Mouse (Mus musculus) gastrocnemius, postnatal 14 days (tissue): ENCODE measurements around the gene Prpsap1. TPM values are rescaled to one million over a fixed set of nuclear protein-coding genes. Genes with fewer than 3 reads are reported as not detected.
"Not testable (repeated sequence)": the region's sequence is repeated elsewhere in the genome, so short reads cannot be mapped to it uniquely, and the experiment has no call there.

Source experiments
- DNase-seq: peaks from one replicate; pipeline ENCODE4 v3.0.0; 2021; ENCODE audit warnings: mixed read lengths
- intact Hi-C: fragments of 180-260 bp; cut with DNase I; formaldehyde crosslinking; loops from one replicate; pipeline ENCODE4 v1.15.1; 2025; ENCODE audit warnings: low total_unique reads
- total RNA-seq, 2 experiments: library from RNA; stranded (reverse); gene quantifications; 2 replicates each; pipeline ENCODE4 v1.2.3; 2021

Gene Prpsap1
- total RNA-seq, 2 experiments from 2014 or later: 22.4 to 24.6 TPM

DNA sequence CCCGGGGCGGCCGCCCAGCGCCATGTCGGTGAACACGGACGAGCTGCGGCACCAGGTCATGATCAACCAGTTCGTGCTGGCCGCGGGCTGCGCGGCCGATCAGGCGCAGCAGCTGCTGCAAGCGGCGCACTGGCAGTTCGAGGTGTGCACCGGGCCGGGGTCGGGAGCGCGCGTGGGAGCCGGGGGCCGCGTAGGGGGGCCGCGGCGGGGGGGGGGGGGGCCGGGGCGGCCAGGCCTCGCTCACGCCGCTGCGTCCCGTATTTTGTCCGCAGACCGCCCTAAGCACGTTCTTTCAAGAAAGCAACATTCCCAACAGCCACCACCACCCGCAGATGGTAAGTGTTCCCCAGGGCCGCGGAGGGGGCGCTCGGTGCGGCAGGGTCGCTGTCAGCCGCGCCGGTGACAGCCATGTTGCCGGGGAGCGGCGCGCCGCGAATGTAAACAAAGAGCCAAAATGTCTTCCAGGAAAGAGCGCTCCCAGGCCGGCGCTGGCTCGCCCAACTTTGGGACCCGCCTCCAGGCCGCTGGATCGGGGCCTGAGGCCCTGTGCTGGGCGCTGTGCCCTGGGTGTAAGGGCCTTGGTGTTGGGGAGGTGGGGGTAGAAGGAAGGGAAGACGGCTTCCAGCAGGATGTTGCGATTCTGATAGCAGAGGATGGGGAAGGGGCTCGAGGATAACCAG is 59.6 kb downstream of the Prpsap1 start:
- peak; percentile 83 for DNase-seq
- intact Hi-C loops: no loop called here

DNA sequence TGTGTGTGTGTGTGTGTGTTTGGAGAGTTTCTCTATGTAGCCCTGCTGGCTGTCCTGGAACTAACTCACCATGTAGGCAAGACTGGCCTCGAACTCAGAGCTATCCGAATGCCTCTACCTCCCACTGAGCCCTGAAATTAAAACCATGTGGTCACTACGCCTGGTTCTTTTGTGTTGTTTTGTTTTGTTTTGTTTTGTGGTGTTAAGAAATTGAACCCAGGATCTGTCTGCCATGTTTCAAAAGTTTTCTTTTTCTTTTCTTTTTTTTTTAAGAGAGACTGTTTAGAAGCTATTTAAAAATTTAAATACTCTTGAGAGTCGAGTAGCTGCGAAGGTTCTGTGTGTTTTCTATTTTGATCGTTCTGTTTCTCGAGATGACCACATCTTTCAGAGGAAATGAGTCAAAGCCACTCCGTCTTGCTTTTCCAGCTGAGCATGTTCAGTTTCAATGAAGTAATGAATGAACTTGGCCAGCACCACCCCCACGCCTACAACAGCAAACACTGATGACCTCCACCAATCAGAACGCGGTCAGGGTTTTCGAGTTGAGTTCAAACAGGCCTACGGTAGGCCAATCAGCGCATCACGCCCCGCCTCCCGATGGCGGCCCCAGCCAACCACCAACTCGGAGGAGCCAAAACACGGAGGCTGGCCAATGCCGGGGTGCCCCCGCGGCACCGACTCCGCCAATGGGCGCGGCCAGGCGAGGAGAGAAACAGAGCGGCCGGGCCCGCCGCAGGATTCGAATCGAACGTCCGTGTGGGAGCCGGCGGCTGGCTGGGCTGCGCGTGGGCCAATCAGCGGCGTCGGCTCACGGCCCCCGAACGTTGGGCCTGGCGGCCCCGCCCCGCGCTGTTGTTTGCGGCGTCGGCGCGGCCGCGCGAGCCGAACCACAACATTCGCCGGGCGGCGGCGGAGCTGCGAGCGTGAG is 60.4 kb downstream of the Prpsap1 start, which contains the start of gene Ubald2:
Gene Ubald2, plus strand, starts transcription at position 739 of the 931 bp plus-strand sequence.
- DNase-seq: peak; percentile 100
- intact Hi-C loops: no loop called here

DNA sequence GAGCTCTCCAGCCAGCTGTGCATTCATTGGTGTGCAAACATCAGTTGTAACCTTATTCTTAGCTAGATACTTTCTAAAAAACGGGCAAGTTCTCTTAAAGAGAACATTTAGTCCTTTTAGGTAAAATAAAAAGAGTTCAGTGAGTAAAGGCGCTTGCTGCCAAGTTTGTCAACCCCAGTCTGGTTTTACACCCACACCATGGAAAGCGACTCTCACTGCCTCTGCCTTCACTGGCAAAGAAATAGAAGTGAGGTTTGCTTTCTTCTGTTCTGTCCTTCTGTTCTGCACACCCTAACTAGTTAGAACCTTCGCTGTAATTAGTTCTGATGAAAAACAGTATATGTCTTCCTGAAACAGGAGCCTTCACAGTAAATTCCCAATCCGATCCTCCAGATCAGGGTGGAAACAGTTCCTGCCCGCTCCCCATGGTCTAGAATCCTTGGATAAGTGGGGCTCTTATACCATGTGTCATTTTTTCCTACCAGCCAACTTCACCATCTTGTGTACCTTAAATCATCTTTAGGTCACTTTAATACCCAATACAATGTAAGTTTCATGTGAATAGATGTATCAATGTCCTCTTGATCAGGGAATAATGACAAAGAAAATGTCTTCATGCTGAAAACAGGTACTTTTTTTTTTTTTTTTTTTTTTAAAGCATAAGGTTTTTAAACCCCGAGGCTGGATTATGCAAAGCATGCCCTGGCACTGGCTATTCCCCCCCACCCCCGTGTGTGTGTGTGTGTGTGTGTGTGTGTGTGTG is 61.2 kb downstream of the Prpsap1 start:
- intact Hi-C loops: no loop called here
- DNase-seq: no peak

DNA sequence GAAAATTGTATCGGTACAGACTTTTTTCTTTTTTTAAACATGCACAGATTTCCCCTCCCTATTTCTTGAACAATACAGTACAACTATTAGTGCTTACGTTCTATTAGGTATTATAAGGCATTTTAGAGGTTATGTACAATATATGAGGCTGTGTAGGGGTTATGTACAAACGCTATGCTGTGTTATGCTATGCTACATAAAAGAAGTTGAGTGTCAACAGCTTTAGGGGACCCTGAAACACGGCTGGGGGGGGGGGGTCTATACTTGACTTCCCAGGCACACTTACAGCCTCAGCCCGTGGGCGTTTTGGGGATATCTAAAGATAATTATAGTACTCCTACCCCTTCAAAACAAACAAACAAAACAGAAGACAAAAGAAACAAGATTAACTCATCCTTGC is 61.9 kb downstream of the Prpsap1 start:
- no peak for DNase-seq
- intact Hi-C loops: no loop called here

DNA sequence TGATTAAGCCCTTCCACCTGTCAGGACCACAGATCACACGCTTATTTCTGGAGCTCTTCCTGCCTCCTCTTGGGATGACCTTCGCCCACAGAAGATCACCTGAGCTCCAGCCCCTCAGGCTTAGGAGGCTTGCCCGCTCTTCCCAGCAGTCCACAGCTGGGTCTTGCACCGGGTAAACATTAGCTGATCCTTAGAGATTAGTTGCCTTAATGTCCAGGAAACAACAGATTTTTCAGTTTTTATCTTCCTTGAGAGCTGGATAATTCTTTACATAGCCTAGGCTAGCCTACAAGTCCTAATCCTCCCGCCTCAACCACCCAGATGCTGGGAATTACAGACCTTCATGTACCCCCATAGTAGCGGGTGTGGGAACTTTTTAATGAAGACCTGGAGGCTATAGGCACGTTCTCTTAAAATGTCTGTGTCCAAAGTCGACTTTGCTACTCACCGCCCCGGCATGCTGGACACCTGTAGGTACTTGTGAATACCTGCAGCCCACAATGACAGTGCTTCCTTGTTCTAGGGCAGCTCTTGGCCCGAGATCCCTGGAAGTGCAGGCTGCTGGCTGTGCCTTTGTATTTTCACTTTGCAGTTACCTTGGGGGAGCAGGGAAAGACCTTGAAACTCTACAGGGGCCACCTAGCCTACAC is 62.4 kb downstream of the Prpsap1 start:
- DNase-seq: no peak
- intact Hi-C loops: no loop called here

DNA sequence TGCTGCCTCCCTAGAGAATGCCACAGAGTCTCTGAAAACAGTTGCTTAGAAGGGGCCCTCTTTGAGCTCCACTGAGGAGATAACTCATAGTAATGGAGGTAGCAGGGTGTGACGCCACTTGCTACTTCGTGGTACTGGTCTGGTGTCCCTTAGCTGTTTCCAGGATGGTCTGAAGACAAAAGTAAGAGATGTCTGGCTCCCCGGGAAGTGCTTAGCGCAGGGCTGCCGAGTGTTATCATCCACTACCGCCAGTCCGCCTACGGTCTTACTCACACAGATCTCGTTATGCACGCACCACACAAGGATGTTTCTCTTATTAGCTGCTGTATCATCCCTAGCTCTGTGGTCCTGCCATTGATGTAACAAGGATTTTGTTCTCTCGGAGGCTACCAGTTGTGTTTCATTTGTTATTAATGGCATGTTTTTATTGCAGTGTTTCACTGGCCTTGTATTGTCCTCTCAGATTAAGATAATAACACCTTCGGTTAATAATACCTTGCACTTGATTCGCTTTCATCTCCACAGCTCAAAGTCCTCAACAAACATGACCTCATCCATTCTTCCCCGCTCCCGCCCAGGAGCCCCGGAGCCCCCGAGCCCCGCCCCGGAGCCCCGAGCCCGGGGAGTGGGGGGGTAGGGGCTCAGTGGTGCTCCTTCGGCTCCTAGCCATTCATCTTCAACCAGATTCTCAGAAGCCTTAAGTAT is 63.1 kb downstream of the Prpsap1 start:
- intact Hi-C loops: no loop called here
- DNase-seq: no peak

DNA sequence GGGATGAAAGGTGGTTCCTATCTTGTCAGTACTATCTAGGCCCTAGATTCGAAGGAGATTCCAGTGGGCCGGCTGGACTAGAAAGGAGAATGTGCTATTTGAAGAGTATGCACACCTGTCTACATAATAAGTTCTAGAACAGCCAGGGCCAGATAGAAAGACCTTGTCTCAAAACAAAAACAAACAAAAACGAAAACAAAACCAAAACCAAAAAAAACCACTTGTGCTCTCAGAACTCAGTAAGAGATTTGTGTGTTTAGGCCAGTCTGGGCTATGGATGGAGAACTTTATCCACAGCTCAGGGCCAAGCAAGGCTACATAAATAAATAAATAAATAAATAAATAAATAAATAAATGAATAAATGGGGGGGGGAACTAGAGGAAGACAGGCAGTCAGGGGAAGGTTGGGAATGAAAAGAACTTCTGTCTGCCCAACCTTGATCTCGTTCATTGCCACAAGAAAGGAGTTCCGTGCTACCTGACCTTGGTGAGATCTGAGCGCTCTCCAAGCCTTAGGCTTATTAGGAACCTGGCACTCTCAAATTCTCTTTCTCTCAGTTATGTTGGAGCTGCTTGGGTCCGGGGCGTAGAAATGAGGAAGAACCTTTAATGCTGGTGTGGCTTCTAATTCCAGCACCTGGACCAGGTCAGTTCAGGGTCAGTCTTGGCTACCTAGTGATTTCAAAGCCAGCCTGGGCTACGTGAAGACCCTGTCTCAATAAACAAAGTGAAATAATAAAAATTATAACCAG is 64.0 kb downstream of the Prpsap1 start:
- intact Hi-C loops: no loop called here

DNA sequence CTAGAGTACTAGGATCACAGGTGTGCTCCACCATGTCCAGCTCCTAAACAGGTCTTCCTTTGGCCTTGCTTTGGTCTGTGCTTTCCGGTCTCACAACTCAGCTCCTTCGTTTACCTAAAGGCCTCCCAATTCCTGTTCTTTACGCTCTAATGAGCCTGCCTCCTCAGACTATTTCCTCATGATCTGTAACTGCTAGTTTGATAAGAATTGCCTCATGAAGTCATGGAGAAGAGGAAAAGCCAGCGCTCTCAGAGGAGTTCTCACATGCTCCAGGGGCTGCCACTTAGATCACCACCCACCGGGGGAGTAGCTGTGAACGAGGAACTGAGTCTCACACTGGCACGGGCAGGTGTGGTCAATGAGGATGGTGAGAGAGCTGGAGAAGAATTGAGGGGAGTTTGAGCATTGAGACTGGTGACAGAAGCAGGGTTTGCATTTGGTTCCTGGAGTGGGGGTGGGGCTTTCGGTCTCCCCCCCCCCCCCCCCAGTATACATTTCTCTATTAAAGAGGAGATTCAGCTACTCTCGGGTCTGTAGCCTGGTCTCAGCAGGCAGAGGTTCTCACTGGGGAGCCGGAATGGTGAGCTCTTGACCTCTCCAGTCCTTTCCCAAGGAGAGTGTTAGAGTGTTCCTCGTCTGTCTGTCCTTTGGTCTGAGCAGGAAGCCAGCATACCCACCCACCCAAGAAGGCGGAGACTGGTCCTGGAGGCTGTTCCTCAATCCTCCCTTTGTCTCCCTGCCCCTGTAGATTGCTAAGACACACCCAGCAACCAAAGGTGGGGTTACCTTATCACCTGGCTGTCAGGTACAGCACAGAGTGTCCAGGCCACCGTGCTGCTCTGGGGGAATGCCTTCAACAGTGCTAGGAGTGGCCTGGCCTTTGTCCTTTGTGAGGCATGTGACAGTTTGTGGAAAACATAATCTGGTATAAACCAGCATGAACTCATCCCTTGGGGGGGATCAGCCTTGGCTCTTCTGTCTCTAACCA is 64.8 kb downstream of the Prpsap1 start:
- intact Hi-C loops: no loop called here
- DNase-seq: no peak

More for the DNA sequence above, 64.0 kb downstream of the Prpsap1 start:
- DNase-seq: no peak

DNA sequence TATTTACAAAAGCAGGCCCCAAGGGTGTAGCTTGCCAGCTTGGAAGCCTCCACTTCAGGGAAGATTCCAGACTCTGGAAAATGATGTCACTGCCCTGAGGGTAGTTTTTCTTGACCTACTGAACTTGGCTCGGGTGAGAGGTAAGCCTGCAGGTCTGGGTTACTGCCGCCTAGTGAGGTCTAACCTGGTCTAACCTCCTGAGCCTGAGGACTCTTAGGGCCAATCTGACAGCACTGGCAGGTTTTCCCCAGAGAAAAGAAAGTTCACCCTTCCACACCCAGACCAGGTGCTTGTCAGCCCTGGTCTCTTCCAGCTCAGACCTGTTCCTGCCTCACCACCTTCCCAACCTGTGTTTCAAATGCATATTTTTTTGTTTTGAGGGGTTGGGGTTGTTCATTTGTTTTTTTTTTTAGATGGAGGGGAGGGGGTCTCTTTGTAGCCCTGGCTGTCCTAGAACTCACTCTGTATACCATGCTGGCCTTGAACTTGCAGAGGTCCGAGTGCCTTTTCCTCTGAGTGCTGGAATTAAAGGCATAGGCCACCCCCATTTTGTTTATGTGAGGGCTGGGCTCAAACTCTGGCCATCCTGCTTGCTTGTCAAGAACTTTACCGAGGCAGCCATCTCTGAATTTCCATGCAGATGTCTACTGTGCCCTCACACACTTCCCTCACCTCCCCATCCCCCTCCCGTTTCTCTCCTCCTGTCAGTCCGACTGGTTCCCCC is 67.0 kb downstream of the Prpsap1 start:
- intact Hi-C loops: no loop called here
- DNase-seq: no peak

DNA sequence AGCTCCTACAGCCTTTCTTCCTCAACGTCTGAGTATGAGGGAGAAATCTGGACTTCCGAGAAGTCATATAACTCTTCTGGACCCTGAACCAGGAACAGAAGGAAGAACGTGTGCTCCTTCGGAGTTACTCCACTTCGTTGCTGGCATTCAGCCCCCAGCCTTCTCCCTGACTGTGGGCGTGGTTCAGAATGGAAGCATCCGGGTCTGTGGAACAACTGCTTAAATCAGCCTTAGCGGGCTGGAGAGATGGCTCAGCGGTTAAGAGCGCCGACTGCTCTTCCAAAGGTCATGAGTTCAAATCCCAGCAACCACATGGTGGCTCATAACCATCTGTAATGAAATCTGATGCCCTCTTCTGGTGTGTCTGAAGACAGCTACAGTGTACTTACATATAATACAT is 67.7 kb downstream of the Prpsap1 start:
- intact Hi-C loops, DNase-seq: not testable (repeated sequence)

DNA sequence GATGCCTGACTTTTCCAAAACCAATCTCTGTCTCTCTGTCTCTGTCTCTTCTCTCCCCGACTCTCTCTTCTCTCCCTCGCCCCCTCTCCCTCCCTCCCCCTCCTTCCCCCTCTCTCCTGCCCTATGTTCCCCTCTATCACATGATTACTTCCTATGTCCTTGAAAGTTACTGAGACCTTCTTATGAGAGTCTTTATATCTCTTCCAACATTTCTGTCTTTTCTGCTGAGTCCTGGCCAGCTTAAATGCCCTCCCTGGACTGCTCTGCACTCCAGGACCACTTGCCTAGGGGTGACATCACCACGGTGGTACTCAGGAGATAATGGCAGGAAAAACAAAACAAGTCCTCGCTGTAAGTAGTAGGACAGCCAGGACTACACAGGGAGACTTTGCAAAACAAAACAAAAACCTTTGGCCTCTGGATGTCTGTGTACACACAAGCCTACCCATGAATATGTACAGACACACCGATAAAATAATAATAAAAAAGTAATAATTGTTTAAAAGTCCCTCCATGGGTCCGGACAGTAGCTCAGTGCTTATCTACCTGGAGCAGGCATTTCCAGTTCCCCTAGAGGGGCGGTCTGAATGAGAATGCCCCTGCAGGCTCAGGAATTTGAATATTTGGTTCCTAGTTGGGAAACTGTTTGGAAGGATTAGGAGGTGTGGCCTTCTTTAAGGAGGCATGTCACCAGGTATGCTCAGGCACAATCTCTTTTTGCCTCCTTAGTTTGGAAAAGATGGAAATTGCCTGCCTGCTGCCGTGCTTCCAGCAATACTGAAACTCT is 69.2 kb downstream of the Prpsap1 start:
- intact Hi-C loops: no loop called here
- DNase-seq: no peak

DNA sequence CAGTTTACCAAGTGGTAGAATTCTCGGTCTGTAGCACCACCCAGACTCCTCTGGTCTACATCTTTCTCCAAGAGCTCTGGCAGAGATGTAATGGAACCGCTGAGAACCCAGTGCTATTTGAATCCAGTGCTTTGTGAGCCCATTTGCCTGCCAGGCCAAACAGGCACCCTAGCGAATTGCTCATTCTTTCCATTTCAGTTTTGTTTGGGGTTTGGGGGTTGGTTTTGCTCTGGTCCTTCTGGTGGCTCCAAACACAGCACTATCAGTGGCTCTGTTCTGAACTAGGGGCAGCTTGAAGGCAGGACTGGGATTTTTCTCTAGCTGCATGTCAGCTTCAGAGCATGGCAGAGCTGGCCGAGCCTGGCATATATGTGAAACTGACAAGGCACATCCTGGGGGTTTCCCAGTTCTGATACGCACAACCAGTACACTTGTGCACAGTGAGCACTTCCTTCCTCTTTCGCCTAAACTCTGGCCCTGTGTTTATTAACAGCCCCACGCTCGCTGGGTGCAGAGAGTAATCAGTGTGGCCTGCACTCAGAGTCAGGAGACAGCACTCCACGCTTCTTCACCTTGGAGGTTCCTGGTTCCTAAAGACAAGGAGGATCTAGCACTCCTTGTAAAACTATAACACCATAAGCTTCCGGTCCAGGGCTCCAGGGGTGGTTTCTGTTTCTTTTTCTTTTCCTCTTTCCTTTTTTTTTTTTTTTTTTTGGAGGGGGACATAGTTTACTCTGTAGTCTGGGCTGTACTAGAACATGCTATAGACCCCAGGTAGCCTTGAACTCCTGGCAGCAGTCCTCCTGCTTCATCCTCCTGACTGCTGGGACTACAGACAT is 70.0 kb downstream of the Prpsap1 start:
- intact Hi-C loops: no loop called here
- DNase-seq: no peak

DNA sequence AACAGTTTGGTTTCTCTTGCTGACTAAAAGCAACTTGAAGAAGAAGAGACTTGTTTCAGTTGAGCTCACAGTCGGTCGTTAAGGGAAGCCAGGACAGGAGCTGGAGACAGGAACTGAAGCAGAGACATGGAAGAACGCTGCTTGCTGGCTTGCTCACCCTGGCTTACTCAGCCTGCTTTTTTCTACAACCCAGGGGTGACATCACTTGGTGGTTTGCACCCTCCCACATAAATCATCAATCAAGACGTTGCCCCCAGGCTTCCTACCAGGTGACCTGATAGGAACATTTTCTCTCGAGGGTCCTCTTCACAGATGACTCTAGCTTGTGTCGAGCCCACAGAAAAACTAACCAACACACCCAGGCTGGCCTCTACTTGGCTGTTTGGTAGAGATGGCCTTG is 70.8 kb downstream of the Prpsap1 start:
- intact Hi-C loops: no loop called here

DNA sequence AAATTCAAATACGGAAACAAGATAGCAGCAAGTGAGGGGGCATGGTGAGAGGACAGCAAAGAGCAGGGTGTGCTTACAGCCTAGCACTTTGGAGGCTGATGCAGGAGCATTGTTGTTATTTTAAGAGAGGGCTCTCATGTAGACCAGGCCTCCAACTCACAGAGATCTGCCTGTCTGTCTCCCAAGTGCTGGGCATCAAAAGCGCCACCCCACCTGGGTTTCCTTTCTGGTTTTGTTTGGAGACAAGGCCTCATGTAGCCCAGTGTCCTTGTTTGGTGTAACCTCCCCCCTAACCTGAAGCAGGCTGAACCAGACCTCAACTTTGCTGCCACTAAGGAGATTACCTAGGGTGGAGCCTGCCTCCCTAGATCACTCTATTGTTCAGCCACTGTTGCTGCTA is 71.4 kb downstream of the Prpsap1 start:
- intact Hi-C loops: no loop called here
- no peak for DNase-seq

More for the DNA sequence above, 70.8 kb downstream of the Prpsap1 start:
- DNase-seq: no peak

DNA sequence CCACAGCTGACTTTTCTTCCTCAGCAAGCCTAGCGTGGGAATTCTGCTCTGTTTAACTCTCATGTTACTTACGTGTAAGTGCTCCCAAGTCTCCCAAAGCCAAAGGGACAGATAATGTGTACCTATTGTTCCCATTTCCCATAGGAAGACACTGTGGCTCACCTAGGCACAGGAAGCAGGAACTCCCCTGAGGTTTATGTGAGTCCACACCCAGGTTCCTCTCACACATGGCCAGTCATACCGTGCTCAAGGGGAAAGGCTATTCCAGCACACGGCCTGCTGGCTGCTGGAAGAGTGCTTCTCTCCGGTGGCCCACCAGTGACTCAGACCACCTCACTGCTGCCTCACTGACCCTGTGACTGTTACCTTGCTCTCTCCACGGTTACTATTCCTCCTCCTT is 72.9 kb downstream of the Prpsap1 start:
- intact Hi-C loops: no loop called here
- DNase-seq: no peak
